Mouse (Mus musculus): ENCODE data around the gene Scamp1.
"Not testable (repeated sequence)": the region's sequence is repeated elsewhere in the genome, so short reads cannot be mapped to it uniquely, and the experiment has no call there.

Scamp1 gene

GRCm38 (mm10) chr13:94285281-94285871, at the start of gene Scamp1:
Scamp1 (minus strand) TSS chr13:94285857.
- DNase-seq (ENCODE audit: low spot score), result peak; percentile 93

- DNase-seq (ENCODE audit: low spot score), result no peak
Measured at GRCm38 (mm10) chr13:94330392-94330979, 44.8 kb upstream of the Scamp1 start.

GRCm38 (mm10) chr13:94329005-94329404, 43.3 kb upstream of the Scamp1 start:
- not testable (repeated sequence) for DNase-seq (ENCODE audit: low spot score)

- no peak for DNase-seq (ENCODE audit: low spot score)
Measured at GRCm38 (mm10) chr13:94328063-94328462, 42.4 kb upstream of the Scamp1 start.

- DNase-seq (ENCODE audit: low spot score), result no peak
Measured at GRCm38 (mm10) chr13:94322475-94322874, 36.8 kb upstream of the Scamp1 start.

GRCm38 (mm10) chr13:94321094-94321792, 35.6 kb upstream of the Scamp1 start:
- DNase-seq (ENCODE audit: low spot score), result no peak

GRCm38 (mm10) chr13:94316975-94317511, 31.4 kb upstream of the Scamp1 start:
- DNase-seq (ENCODE audit: low spot score), result no peak

- not testable (repeated sequence) for DNase-seq (ENCODE audit: low spot score)
Measured at GRCm38 (mm10) chr13:94312812-94313211, 27.2 kb upstream of the Scamp1 start.

- DNase-seq (ENCODE audit: low spot score), result no peak
Measured at GRCm38 (mm10) chr13:94308279-94308678, 22.6 kb upstream of the Scamp1 start.

GRCm38 (mm10) chr13:94307531-94307930, 21.9 kb upstream of the Scamp1 start:
- no peak for DNase-seq (ENCODE audit: low spot score)

GRCm38 (mm10) chr13:94306968-94307289, 21.3 kb upstream of the Scamp1 start:
- no peak for DNase-seq (ENCODE audit: low spot score)

GRCm38 (mm10) chr13:94306277-94306967, 20.8 kb upstream of the Scamp1 start:
- peak; percentile 63 for DNase-seq (ENCODE audit: low spot score)

- no peak for DNase-seq (ENCODE audit: low spot score)
Measured at GRCm38 (mm10) chr13:94300946-94301538, 15.4 kb upstream of the Scamp1 start.

- DNase-seq (ENCODE audit: low spot score), result no peak
Measured at GRCm38 (mm10) chr13:94300232-94300631, 14.6 kb upstream of the Scamp1 start.

- DNase-seq (ENCODE audit: low spot score), result no peak
Measured at GRCm38 (mm10) chr13:94298401-94298800, 12.7 kb upstream of the Scamp1 start.

- DNase-seq (ENCODE audit: low spot score), result no peak
Measured at GRCm38 (mm10) chr13:94296371-94296770, 10.7 kb upstream of the Scamp1 start.

GRCm38 (mm10) chr13:94295922-94296321, 10.3 kb upstream of the Scamp1 start:
- no peak for DNase-seq (ENCODE audit: low spot score)

GRCm38 (mm10) chr13:94294886-94295285, 9.2 kb upstream of the Scamp1 start:
- no peak for DNase-seq (ENCODE audit: low spot score)

- DNase-seq (ENCODE audit: low spot score), result no peak
Measured at GRCm38 (mm10) chr13:94293911-94294310, 8.3 kb upstream of the Scamp1 start.

- no peak for DNase-seq (ENCODE audit: low spot score)
Measured at GRCm38 (mm10) chr13:94286195-94286594, 538 bp upstream of the Scamp1 start.

- peak; percentile 64 for DNase-seq (ENCODE audit: low spot score)
Measured at GRCm38 (mm10) chr13:94284543-94285269, 951 bp downstream of the Scamp1 start.

- no peak for DNase-seq (ENCODE audit: low spot score)
Measured at GRCm38 (mm10) chr13:94279420-94279819, 6.2 kb downstream of the Scamp1 start.

Measured in testis, postnatal 10 days (tissue).